Mouse (Mus musculus): ENCODE results near the gene Slc10a7.

DNA sequence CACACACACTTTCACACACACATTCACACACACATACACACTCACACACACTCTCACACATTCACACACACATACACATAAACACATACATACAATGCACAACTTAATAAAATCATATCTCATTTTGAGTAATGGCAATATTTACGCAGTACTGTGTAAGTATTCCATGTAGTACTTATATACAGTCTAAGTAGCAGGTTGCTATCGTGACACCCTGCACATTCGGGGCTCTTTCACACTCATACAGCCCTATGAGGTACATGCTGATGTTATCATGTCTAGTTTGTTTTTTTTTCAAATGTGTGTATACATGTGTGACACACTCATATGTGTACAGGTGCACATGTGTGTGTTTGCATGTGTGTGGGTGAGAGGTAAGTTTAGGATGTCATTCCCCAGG, 261.4 kb downstream of the Slc10a7 start:
- no peak for TF ChIP-seq CTCF (IDR thresholded peaks at IDR 0.05; ENCODE audit: control insufficient read depth, insufficient read depth, low read length)
- no peak for TF ChIP-seq POLR2A (IDR thresholded peaks at IDR 0.05; ENCODE audit: borderline replicate concordance, control insufficient read depth, low read depth, low read length)
